Mouse (Mus musculus) stomach, postnatal 0 days (tissue): ENCODE measurements around the gene Ess2.
"Not testable (repeated sequence)": the region's sequence is repeated elsewhere in the genome, so short reads cannot be mapped to it uniquely, and the experiment has no call there.

Source experiments
- CTCF ChIP-seq: IDR thresholded peaks from 2 replicates; pipeline ENCODE4 v1.5.1; 2016; ENCODE audit warnings: antibody characterized with exemption, low read depth, mild to moderate bottlenecking, moderate library complexity
- EP300 ChIP-seq: optimal IDR thresholded peaks from 2 replicates; pipeline ENCODE3; 2016; ENCODE audit warnings: antibody characterized with exemption

- not testable (repeated sequence) for TF ChIP-seq EP300, CTCF
Observed at GRCm38 (mm10) chr16:17956052-17956638, 45.0 kb upstream of the Ess2 start.
